Mouse (Mus musculus) CH12F3 (cell line): ENCODE results near the gene Sbno2.

Source experiments
- in situ Hi-C: fragments of 300-500 bp; cut with MboI; formaldehyde crosslinking; loops from 2 replicates; pipeline ENCODE4 v1.14.3; 2020; ENCODE audit warnings: low sequenced_read_pairs

Gene Sbno2

DNA sequence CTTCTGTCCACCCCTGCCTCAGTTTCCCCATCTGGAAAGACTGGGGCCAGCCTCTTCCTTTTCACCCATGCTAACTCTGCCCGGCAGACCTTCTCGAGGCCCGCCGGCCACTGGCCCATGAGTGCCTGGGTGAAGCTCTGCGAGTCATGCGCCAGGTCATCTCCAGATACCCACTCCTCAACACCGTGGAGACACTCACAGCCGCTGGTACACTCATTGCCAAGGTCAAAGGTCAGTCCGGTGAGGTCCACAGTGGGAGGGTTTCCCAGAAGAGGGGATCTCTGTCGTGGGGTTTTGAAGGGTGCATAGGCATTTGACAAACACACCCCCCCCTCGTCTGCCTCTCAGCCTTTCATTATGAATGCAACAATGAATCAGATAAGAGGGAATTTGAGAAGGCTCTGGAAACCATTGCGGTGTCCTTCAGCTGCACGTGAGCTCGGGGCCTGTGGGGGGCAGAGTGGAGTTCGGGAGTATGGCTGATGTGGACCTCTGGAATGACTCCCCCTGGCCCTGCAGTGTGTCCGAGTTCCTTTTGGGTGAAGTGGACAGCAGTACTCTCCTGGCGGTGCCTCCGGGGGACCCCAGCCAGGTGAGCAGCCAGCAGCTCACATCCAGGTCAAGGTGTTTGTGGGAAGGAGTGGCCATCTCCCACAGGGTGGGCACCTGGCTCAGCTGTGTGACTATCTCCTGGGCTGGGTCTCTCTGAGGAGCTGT is 84.6 kb downstream of the Sbno2 start:
- in situ Hi-C loops, result no loop called here

DNA sequence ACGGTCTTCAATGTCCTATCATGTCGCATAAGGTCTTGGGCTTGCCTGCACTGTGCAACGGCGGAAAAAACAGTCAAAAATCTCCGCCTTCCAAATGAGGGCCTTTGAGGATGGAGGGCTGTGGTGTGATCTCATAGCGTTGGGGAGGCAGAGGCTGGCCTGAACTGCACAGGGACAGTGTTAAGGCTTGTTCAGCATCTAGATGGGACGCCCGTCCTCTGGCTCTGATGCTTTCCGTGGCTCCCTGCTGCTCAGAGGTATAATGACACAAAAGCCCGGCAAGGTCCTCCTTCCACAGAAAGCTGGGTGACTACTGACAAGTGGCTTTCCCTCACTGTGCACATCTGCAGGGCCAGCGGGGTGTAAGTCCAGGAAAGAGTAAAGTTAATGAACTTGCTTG is 85.2 kb downstream of the Sbno2 start:
- in situ Hi-C loops, result no loop called here

DNA sequence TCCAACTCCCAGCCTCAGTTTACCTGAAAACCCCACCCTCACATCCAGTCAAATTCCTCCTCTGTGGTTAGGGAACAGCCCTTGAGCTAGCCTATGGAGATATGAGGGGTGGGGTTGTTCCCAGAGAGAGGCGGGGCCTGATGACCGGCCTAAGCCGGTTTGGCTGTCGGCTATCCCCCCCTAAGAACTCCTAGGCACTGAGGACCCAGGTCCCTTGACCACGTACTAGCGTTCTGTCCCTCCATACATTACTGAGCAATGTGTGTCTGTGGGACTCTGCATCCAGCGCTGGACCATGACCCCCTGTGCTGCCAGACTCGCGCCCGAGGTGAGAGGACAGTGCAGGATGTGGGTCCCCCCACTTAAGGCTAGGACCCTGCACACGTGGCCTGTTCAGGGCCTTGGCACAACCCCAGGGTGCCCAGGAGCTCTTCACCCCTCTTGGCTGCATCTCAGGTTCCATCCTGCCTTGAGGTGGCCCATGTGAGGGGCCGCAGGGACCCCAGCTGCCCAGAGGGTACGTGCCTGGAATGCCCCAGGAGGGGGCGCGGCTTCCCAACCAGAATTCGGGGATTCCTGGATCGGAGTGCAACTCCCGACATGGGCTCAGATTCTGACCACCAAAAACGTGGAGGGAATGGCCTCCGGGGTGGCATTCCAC is 85.8 kb downstream of the Sbno2 start:
- in situ Hi-C loops, result no loop called here

DNA sequence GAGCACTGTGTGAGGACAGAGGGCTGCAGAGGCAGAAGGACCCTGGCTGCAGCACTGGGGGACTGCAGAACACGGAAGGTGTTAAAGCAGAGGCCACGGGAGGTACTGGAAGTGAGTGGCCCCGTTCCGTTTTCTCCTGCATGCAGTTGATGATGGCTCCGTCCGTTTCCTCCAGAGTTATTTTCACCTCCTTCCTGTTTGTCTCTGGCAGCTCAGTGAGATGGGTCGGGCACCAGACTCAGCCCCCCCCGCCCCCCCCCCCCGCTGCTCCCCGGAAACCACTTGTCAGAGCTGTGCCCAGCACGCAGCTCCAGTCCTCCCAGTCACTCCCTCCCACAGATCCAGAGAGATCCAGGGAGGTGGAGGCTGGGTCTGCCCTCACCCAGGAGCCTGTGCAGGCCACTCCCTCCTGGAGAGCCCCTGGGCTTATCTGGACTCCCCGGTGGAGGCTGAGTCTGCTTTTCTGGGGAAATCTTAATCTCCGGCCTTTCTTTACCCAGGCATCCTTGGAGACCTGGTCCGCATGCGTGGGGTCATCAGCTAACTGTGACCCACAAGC is 86.6 kb downstream of the Sbno2 start:
- in situ Hi-C loops, result no loop called here

DNA sequence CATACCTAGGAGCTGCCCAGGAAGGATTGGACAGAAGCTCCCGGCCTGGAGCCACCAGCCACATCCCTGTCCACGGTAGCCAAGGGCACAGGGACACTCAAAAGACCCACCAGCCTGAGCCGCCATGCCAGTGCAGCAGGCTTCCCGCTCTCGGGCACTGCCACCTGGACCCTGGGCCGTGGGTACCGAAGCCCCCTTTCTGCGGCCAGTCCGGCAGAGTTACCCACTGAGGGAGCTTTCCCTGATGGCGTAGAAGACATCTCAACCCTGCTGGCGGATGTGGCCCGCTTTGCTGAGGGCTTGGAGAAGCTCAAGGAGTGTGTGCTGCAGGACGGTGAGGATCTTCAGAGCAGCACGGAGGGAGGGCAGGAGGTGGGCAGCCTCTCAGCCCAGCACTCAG is 87.6 kb downstream of the Sbno2 start:
- in situ Hi-C loops, result no loop called here

DNA sequence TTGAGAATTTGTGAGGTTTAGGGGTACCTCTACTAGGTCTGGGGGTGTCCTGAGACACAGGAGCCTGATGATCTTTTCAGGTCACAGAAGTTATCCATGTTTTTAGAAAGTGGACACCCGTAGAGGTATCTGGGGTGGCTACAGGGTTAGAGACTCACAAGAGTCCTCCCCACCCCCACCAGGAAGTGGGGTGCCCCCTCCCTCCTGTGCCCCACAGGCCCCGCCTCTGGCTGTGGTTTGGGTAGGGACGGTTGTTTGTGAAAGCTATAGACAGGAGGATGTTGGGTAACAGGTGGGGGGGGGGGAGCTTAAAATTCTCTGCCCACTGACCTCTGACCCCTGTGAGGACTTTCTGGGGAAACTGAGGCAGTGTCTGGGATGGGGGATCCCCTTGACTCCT is 88.0 kb downstream of the Sbno2 start:
- in situ Hi-C loops, result no loop called here

DNA sequence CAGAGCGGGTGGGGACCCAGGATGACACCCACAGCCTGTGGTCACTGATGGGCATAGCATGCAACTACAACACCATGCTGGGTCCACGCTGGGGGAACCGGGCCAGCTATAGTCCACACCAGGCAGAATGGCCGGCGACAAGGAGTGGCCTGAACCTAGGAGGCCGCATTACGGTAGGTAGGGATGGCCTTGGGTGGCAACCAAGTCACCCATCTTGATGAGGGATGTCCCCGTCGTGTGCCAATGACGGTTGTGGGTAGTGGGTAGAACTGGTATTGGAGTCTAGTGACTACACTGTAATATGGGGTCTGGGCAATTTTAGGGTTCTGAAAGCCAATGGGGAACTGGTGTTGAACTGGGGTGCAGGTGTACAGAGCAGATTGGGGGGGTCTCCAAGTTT is 88.4 kb downstream of the Sbno2 start:
- in situ Hi-C loops, result no loop called here

DNA sequence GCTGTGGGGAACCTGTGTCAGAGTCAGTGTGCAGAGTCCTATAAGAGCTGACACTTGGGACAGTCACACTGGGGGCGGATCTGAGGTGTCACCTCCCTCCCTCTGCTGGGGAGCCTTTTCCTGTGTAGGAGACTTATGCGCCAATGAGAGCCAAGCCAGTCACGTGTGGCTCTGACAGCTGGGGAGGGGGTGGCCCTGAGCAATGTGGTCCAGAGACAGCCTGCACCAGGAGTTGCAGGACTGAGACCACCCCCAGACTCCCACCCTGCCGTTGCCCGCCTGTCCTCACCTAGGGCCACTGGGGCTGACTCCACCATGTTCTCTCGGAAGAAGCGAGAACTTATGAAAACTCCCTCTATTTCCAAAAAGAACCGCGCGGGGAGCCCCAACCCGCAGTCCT is 88.9 kb downstream of the Sbno2 start, which contains the start of gene Arhgap45:
TSS of gene Arhgap45 (plus strand) at position 143 of the 400 bp plus-strand sequence.
- in situ Hi-C loops, result no loop called here

DNA sequence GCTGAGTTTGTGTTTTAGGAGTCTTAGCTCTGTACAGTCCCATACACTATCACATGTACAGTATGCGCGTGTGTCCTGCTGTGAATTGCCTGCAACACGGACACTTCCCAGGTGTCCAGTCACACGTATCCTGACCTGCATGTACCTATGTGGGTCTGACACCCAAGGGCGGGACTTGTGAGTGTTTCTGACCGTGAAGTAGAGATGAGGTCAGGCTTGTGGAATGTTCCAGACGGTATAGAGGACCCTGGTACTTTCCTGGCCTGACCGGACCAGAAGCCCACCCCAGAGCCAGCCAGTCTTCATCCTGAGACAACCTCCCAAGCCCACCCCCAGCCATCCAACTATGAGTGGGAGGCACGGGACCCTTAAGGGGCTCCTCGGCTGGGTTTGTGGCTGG is 89.8 kb downstream of the Sbno2 start:
- in situ Hi-C loops, result no loop called here

DNA sequence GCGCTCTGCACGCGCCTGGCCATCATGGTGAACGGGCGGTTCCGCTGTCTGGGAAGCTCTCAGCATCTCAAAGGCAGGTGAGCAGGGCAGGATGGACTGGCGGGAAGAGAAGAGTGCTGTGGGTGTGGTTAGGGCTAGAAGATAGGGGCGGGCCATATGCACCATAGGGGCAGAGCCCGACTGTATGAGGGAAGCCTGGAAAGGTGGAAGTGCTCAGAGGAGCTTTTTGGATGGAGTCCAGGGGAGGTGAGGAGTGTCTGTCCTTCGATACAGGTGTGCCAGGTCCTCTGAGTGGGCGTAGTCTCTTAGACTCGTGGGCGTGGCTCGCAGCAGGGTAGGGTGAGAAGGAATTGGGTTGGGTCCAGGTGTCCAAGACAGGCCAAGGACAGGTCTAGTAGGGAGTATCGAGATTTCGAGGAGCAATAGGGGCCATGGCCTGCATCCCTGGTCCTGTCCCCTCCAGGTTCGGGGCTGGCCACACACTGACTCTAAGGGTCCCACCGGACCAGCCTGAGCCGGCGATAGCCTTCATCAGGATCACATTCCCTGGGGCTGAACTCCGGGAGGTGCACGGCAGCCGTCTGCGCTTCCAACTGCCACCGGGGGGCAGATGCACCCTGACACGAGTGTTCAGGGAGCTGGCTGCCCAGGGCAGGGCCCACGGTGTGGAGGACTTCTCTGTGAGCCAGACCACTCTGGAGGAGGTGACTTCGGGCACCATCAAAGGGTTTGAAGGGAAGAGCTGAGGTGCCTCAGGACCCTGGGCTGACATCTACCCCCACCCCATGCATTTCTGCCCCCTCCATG is 90.7 kb downstream of the Sbno2 start:
- in situ Hi-C loops, result no loop called here

DNA sequence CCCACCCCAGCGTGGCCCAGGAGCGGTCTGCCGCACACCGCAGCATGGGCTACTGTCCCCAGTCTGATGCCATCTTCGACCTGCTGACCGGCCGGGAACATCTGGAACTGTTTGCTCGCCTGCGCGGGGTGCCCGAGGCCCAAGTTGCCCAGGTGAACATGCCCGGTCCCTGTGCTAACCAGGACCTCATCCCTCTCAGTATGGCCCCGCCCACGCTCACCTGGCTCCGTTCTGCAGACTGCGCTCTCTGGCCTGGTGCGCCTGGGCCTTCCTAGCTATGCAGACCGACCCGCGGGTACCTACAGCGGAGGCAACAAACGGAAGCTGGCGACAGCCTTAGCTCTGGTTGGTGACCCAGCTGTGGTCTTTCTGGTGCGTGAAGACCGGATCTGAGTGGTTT is 91.8 kb downstream of the Sbno2 start:
- in situ Hi-C loops, result no loop called here

DNA sequence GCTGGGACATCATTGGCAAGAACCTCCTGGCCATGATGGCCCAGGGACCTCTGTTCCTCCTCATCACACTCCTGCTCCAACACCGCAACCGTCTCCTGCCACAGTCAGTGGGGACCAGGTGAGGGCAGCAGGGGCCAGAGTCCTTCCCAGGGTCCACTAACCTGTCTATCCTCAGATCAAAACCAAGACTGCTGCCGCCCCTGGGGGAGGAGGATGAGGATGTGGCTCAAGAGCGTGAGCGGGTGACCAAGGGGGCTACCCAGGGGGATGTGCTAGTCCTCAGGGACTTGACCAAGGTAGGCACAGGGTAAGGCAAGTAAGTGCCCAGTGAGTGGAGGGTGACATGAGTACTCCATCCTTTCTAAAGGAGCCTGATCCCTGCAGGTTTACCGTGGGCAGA is 93.6 kb downstream of the Sbno2 start:
- in situ Hi-C loops, result no loop called here
